Mouse (Mus musculus): ENCODE measurements around the gene Mblac2.
"Not testable (repeated sequence)": the region's sequence is repeated elsewhere in the genome, so short reads cannot be mapped to it uniquely, and the experiment has no call there.

Mblac2 gene

DNA sequence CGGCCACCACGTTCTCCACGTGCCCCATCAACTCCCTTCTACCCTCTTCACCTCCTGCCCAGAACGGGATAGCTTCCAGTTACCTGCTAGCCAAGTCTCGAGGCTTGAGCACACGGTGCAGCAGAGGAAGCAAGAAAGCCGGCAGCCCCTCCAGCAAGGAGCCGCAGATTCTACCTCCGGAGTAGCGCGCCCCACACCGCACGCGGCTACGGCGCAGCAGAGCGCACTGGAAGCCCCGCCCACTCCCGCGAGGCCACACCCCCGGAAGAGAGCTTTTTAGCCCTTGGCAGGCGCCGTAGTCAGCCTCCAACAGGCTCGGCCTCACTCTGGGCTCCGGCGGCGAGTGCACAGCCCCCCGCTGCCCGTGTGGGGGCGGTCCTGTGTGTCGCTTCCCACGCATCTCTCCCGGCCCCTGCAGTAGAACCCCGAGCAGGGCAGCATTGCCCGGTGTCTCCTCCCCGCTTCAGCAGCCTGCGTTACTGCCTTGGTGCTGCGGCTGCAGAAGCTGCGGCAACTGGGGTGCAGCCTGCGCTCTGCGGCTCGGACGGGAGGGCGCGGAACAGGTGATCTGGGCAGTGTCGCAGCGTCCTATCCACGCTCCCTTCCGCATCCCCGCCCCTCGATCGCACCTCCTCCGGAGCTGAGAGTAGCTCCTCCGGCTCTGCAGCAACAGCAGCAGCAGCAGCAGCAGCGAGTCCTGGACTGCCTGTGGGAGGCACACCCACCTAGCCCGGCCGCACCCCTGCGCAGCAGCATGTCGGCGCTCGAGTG is at the start of gene Mblac2, which contains the start of gene Polr3g:
Gene Mblac2 (plus strand): TSS at position 567 of the 771 bp plus-strand sequence.
Gene Polr3g (minus strand): TSS at position 239 of the 771 bp plus-strand sequence.
- DNase-seq (ENCODE audit: low read depth) = peak; percentile 69

DNA sequence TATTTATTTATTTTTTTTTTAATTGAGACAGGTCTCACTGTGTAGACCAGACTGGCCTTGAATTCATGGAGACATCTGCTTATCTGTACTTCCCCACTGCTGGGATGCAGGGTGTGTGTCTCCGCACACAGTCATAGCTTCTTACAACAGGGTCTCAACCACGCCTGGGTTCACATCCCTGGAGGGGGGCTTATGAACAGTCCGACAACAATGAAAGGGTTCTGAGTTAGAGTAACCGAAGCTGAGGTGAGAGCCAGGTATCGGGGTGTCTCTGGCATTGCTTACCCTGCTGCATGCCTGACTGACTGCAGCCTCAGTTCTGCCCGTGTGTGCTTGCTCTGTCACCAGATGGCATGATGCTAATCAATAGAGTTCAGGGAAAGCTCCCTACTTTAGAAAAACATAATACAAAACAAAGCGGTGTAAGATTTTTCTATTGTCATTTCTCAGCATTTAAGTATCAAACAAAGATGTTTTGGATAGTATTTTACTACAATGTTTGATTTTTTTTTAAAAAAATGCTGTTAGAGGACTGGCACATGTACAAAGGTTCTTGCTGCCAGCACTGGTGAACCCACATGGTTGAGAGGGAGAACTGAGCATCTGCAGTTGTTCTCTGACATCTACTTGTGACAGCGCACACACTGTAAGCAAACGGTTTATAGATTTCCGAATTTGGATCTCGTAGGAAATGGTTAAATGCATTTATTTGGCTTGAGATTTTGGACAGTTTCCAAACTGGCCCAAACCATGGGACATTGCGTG is 47.4 kb upstream of the Mblac2 start:
- no peak for DNase-seq (ENCODE audit: low read depth)

DNA sequence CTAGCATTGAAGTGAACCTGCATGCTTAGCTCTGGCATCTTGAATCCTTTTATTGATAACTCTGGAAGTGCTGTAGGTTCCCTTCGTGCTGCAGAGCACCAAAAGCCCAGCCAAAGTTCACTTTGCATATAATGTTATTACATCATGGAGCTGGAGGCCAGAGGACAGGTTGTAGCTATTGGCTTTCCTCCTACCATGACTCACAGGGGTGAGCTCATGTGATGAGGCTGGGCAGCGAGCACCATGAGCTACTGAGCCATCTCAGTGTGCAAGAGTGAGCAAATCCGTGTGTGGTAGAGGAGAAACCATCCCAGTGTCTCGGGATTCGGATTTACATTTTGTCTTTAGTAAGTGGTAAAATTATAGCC is 46.8 kb upstream of the Mblac2 start:
- DNase-seq (ENCODE audit: low read depth) = peak; percentile 58

DNA sequence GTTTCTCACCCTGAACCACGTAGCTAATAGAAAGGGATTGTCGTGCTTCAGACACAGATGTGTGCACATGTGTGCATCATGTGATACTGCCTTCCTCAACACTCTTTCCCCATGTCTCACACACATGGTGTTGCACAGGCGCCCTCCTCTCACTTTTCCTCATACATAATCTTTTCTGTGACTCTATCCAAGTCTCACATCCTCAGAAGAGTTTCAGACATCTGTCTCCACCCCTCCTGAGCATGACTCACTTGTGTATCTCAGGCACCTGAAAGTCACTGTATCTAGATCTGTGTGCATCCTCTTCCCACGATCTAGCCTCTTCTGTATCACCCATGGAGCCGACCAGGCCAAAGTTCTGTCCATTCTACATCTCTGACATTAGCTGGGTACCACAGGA is 43.4 kb upstream of the Mblac2 start:
- DNase-seq (ENCODE audit: low read depth) = no peak

DNA sequence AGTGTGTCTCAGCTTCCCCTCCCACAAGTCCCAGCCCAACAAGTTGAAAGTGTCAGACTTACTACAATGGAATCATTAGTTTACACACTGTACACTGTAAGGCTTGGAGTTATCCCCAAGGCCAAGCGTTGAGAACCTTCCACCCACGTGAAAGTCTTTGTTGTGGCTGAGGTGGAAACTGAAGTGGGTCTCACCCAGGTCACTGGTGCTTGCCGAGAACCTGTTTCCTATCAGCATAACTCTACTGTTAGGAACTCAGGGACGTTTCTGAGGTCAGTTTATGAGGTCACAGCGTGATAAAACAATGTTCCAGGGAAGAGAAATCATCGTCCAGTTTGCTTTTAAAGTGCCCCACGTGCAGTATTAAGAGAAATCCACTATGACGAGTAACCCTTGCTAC is 35.8 kb upstream of the Mblac2 start:
- no peak for DNase-seq (ENCODE audit: low read depth)

DNA sequence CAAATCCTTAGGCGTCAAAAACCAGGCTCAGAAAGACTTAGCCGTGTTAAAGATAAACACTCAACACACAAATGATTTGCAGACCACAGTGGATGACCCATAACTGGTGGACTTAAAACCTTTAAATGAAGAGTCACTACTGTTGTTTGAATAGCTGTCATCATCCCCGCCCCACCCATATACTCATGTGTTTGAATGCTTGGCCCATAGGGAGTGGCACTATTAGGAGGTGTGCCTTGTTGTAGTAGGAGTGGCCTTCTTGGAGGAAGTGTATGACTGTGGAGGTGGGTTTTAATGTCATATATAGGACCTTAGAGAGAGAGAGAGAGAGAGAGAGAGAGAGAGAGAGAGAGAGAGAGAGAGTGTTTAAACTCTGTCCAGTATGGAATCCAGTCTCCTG is 28.0 kb upstream of the Mblac2 start:
- no peak for DNase-seq (ENCODE audit: low read depth)

DNA sequence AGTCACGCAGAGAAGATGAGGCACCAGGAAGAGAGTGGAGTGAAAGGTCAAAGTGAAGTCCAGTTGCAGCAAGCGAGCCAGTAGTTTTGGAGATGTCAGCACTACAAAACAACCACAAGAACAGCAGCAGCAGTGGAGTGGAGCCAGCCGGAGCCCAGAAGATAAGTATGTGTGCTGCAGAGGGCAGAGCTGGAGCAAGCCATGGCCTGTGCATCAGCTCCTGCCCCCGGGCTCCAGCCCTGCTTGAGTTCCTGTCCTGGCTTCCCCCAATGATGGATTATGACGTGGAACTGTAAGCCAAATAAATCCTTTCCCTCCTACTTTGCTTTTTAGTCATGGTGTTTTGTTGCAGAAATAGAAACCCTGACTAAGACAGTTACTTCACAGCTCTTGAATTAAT is 26.9 kb upstream of the Mblac2 start:
- no peak for DNase-seq (ENCODE audit: low read depth)

DNA sequence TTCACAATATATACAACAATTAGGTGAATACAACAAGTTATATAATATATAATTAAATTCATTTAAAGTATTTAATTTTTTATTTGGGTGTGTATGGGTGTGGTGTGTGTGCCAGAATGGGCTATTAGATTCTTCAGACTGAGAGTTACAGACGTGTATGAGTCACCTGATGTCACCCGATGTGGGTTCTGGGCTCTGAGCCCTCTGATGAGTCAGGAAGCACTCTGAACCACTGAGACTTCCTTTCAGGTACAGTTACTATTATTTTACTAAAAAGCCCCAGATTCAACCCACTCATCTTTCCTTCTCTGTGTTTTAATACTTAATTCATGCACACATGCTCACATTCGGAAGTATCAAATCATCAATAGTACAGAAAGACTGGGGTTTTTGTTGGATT is 26.3 kb upstream of the Mblac2 start:
- DNase-seq (ENCODE audit: low read depth) = no peak

DNA sequence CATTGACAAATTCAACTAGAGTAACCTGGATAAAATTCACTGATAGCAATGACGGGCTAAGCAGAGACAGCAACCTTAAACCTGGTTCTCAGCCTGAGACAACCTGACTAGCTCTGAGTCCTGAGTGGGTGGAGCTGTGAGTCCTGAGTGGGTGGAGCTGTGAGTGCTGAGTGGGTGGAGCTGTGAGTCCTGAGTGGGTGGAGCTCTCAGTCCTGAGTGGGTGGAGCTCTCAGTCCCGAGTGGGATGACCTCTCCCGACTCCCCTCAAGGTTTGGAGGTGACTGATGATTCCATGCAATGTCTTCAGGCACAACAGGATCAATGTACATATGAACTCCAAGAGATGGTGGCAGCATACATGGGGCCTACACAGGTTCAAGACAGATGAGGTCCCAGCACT is 21.6 kb upstream of the Mblac2 start:
- DNase-seq (ENCODE audit: low read depth) = no peak

DNA sequence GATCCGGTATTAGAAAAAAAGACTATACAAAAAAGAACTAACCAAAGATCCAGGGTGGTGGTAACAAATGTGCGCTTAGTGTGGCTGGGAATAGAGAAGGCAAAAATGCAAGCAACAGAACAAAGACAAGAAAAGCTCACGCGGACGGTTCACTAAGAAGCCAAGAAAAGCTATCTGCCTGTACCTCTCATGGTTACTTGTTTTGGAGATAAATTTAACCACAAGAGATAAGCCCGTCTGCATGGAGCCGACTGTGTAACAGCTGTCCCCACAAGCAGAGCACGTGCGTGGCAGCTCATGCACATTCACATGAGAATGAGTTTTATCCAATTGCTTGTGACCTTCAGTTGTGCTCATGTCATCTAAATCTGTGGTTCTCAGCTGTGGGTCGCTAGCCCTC is 20.7 kb upstream of the Mblac2 start:
- no peak for DNase-seq (ENCODE audit: low read depth)

DNA sequence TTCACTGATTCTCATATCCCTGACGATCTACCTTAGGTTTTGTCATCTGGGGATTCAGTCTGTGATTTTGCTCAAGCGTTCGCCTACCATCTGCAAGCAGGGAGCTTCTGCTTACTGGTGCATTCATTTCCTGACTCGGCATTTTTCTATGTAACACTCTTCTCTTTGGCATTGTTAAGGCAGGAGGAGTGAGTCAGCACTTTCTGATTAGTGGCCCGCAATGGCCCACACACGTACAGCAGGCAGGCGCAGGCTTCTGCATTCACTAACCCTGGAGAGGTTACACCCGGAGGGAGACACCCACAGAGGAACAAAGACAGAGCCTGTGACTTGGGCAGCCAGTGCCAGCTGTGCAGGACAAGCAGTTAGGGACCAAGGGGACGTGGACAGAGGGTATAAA is 19.5 kb upstream of the Mblac2 start:
- DNase-seq (ENCODE audit: low read depth) = no peak

DNA sequence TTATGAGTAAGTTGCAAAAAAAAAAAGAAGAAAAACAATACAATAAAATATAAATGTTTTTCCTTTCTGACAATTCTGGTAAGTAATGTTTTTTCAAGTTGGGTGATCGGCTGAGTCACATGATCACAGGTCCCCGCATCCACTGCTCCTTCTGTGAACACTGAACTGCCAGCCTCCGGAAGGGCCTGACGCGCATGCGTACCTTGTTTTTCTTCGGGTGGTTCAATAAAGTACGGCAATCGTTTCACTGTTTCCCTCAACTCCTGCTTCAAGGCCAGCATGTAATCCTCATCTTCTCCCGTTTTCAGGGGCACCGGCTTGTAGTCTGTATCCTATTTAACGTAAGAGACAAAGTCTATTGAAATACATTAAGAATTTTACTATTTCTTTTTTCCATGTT is 16.7 kb upstream of the Mblac2 start:
- DNase-seq (ENCODE audit: low read depth) = no peak

DNA sequence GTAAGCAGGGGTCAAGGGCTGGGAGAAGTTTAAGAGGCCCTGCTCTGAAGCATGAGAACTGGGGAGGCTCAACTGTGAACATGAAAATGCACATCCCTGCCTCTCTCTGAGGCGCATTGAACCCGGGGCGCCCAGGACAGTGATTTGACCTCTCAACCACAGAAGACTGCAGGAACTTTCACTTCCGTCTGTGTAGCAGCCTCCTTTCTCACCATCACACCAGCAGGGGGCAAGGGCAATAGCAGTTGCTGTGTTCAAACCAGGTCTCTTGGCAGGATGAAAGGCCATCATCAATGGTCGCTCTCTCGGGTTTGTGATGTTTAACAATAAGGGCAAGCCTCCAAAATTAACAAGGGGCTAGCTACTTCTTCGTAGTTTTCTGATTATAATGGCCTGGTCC is 8.0 kb upstream of the Mblac2 start:
- no peak for DNase-seq (ENCODE audit: low read depth)

DNA sequence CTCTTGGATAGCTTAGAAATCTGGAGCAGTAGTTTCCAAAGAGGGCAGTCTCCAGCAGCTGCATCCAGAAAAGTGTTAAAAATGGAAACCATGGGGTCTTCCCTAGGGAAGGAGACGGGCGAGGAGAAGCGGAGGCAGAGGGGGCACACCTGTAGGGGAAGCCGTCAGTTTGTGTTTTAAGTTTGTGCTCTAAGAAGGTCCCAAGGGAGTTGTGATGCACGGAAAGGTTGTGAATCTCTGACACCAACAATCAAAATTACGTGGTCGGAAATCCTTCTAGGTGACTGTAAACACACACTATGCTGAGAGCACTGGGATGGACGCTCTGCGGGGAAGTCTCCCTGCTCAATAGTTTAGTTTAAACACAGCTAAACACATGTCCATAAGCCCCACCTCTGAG is 7.5 kb upstream of the Mblac2 start:
- no peak for DNase-seq (ENCODE audit: low read depth)

DNA sequence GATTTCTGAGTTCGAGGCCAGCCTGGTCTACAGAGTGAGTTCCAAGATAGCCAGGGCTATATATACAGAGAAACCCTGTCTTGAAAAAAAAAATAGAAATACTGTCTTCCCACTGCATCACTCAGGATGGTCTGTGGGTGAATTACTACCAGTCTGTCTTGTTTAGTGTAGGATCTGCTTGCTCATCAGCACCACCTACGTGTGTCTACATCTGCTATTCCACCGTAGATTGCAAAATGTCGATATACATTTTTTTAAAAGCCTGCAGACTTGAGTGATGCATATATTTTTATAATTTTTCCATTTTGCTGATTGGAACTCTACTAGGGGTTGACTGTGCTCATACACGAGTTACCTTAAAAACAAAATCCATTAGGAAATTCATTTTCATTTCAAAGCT is 4.8 kb upstream of the Mblac2 start:
- no peak for DNase-seq (ENCODE audit: low read depth)

DNA sequence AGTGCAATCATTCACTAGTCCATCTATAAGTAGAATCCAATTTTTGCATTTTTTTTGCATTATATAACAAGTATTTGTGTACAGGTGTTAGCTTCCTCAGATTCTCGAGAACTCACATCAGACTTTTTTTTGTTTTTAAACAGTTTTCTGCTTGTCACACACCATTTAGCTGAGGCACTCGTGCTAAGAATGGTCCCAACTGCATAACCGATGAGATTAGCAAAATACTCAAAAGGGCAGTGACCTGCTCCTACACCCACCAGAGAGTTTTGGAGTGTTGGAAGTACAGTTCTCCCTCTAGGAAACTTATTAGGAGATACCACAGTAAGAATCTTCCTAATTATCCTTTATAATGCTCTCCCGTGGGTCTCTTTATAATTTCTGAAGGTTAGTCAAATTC is 1.3 kb upstream of the Mblac2 start:
- no peak for DNase-seq (ENCODE audit: low read depth)

DNA sequence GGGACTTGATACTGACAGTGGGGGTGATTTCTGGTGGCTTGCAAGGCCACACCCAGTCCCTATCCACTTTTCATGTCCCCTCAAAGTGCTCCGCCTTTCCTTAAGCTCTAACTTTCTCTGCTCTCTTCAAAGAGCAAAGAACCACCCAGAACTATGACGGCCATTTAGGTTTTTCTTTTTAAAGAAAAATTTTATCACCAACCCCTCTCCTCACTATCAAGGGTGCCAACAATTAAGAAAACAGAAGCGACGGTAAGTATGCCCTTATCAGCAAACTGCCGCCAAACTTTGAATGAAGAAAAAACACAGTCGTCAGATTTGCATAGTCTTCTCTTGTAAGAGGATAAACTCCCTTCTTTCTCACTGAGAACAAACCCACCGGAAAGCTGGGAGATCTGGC is 875 bp upstream of the Mblac2 start:
- no peak for DNase-seq (ENCODE audit: low read depth)

DNA sequence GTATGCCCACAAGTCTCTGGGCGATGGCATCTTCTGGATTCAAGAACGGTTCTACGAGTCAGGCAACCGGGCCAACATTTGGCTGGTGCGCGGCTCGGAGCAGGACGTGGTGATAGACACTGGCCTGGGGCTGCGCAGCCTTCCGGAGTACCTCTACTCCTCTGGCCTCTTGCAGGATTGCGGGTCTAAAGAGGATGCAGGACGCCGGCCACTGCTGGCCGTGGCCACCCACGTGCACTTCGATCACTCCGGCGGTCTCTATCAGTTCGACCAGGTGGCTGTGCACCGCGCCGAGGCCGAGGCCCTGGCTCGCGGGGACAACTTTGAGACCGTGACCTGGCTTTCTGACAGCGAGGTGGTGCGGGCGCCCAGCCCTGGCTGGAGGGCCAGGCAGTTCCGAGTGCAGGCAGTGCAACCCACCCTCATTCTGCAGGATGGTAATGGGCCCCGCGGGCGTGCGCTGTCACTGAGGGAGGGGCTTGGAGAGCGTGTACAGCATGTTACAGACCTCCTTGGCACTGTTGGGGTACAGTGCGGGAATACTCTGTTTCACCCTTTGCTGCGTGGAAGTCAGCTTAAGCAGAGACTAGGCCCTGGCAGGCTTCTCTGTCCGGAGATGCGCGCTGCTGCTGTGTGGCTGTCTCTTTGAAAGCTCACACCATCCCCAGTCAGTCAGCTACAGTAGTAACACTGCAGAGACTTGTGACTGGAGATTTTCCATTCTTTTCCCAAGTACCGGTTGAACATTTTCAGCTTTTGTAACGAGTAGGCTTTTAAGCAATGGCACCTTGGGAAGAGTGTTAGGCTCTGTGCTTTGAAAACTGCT is 618 bp downstream of the Mblac2 start:
- DNase-seq (ENCODE audit: low read depth) = no peak

DNA sequence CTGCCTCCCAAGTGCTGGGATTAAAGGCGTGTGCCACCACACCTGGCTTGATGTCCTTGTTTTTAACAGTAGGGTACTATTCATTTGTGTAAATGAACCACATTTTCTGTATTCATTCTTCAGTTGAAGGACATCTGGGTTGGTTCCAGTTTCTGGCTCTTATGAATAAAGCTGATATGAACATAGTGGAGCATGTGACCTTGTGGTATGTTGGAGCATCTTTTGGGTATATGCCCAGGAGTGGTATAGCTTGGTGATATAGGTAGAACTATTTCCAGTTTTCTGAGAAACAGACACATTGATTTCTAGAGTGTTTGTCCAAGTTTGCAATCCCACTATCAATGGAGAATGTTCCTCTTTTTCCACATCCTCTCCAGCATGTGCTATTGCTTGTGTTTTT is 2.8 kb downstream of the Mblac2 start:
- DNase-seq (ENCODE audit: low read depth) = no peak

DNA sequence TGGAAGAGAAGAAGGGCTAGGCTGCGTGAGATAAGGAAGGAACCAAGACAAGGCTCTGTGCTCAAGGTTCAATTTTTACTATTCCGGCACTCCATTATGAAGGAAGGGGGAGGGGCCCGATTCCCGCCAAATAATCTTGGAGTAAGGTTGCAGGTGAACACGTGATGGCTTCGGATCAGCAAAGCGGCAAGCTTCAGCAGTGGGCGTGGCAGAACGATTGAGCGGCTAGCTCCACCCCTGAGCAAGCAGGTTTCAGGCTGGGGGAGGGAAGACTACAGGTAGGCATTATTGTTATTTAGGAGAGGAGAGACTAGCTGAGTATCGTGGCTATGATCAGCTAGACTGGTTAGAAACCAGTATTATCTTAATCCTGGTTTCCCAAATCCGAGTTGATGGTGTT is 17.0 kb downstream of the Mblac2 start:
- DNase-seq (ENCODE audit: low read depth) = not testable (repeated sequence)

DNA sequence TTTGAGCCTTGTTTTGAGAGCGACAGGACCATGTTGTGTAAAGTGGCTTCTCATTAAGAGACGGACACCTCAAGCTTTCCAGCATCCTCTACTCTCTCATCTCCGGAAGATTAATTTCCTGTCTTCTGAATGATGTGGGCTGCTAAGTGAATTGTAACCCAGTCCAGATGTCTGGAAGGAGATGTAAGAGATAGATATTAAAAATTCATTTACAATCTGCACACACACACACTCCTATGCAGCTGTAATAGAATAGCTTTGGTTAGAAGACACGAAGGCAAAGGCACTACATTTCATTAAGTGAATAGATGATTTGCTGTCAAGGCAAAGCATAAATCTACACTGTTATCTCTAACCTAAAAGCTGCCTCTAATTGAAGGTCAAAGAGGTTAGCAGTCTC is 18.0 kb downstream of the Mblac2 start:
- no peak for DNase-seq (ENCODE audit: low read depth)

DNA sequence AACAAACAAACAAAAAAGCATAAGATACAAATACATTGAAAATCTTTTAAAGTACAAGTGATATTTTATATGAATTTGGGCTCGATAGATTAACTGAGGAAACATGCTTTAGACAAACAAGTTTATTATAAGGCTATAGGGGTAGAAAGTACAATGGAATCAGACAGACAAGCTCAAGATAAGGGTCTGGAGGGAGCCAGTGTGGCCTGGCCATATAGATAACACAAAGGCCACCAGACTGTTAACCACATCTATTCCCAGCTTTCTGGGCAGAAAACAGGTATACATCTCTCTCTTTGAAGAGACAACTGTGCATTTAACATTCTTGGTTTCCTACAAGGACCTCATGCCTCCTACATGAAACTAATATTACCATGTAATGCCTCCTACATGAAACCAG is 19.2 kb downstream of the Mblac2 start:
- DNase-seq (ENCODE audit: low read depth) = no peak

DNA sequence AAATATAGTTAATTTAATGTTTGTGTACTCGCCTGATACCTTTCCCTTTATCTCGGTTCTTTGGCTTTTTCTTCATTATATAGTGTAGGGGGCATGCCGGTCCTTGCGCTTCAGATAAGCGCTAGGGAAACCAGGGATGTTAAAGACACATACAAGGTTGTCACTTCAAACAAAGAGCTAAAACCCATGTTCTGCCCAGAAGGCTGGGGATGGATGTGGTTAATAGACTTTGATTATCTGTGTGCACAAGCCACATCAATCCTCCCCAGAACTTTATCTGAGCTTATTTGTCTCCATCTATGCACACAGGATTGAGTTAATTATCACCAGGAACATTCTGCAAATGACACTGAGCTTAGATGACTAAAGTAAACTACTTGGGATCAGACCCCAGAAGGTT is 25.5 kb downstream of the Mblac2 start:
- no peak for DNase-seq (ENCODE audit: low read depth)
